Mouse (Mus musculus): ENCODE data around the gene Mrpl22.

- TF ChIP-seq CTCF (IDR thresholded peaks at IDR 0.05; ENCODE audit: extremely low read depth, insufficient read depth, low read length) (no peak), POLR2A (IDR thresholded peaks at IDR 0.05; ENCODE audit: extremely low read depth, insufficient read depth, low read length) (no peak)
Measured at GRCm38 (mm10) chr11:58224313-58224712, 52.9 kb downstream of the Mrpl22 start.
